Mouse (Mus musculus): ENCODE data around the gene Maco1. TPM values are rescaled to one million over a fixed set of nuclear protein-coding genes. Genes with fewer than 3 reads are reported as not detected.
"Not testable (repeated sequence)": the region's sequence is repeated elsewhere in the genome, so short reads cannot be mapped to it uniquely, and the experiment has no call there.

Gene Maco1
- polyA plus RNA-seq, 1 experiment from 2014 or later = 104 TPM

GRCm38 (mm10) chr4:134852438-134853255 lies 498 bp downstream of the Maco1 start:
- Histone ChIP-seq H3K4me2 (ENCODE audit: low read length) (peak overlapping the region; percentile 76), H3K4me1 (replicated peaks; ENCODE audit: control insufficient read depth, insufficient read depth, low read length) (peaks cover 20% of the 10 kb centered on the region), H3K27ac (ENCODE audit: low read length) (peak overlapping the region; percentile 96), H3K9ac (replicated peaks; ENCODE audit: low read depth, low read length) (peak overlapping the region; percentile 100), H3K36me3 (ENCODE audit: control insufficient read depth, insufficient read depth) (no peaks in the 10 kb centered on the region), H3K9me3 (ENCODE audit: control insufficient read depth, low read length) (no peaks in the 10 kb centered on the region), H3K27me3 (replicated peaks; ENCODE audit: control insufficient read depth, insufficient read depth, low read length) (0 out of 2 replicates have a peak, but pooled peaks cover 9% of the 10 kb centered on the region), H3K4me3 (replicated peaks; ENCODE audit: low read length) (peak overlapping the region; percentile 96)
- WGBS = under 1% methylated on average over 100 of the region's 106 CpGs
- ATAC-seq = peak; percentile 2

- no peak overlapping the region for H3K27ac ChIP-seq (ENCODE audit: low read length)
- ATAC-seq = no peak
- H3K9ac ChIP-seq (replicated peaks; ENCODE audit: low read depth, low read length) = peak overlapping the region; percentile 100
- H3K27me3 ChIP-seq (replicated peaks; ENCODE audit: control insufficient read depth, insufficient read depth, low read length) = 0 out of 2 replicates have a peak, but pooled peaks cover 9% of the 10 kb centered on the region
- H3K4me1 ChIP-seq (replicated peaks; ENCODE audit: control insufficient read depth, insufficient read depth, low read length) = peaks cover 20% of the 10 kb centered on the region
- H3K36me3 ChIP-seq (ENCODE audit: control insufficient read depth, insufficient read depth) = no peaks in the 10 kb centered on the region
- H3K4me3 ChIP-seq (replicated peaks; ENCODE audit: low read length) = peak overlapping the region; percentile 96
- peak overlapping the region; percentile 76 for H3K4me2 ChIP-seq (ENCODE audit: low read length)
- 9% methylated on average over 14 of the region's 14 CpGs for WGBS
- no peaks in the 10 kb centered on the region for H3K9me3 ChIP-seq (ENCODE audit: control insufficient read depth, low read length)
Measured at GRCm38 (mm10) chr4:134851876-134852275, 1.3 kb downstream of the Maco1 start.

GRCm38 (mm10) chr4:134851236-134851635 lies 1.9 kb downstream of the Maco1 start:
- Histone ChIP-seq H3K4me3 (replicated peaks; ENCODE audit: low read length) (peak overlapping the region; percentile 96), H3K4me1 (replicated peaks; ENCODE audit: control insufficient read depth, insufficient read depth, low read length) (peaks cover 20% of the 10 kb centered on the region), H3K27ac (ENCODE audit: low read length) (no peak overlapping the region), H3K9me3 (ENCODE audit: control insufficient read depth, low read length) (no peaks in the 10 kb centered on the region), H3K9ac (replicated peaks; ENCODE audit: low read depth, low read length) (peak overlapping the region; percentile 100), H3K27me3 (replicated peaks; ENCODE audit: control insufficient read depth, insufficient read depth, low read length) (0 out of 2 replicates have a peak, but pooled peaks cover 9% of the 10 kb centered on the region), H3K36me3 (ENCODE audit: control insufficient read depth, insufficient read depth) (no peaks in the 10 kb centered on the region), H3K4me2 (ENCODE audit: low read length) (peak overlapping the region; percentile 76)
- WGBS = 26% methylated on average over 2 of the region's 2 CpGs
- no peak for ATAC-seq

GRCm38 (mm10) chr4:134850551-134850950 lies 2.6 kb downstream of the Maco1 start:
- Histone ChIP-seq H3K4me3 (replicated peaks; ENCODE audit: low read length) (peak overlapping the region; percentile 21), H3K27me3 (replicated peaks; ENCODE audit: control insufficient read depth, insufficient read depth, low read length) (0 out of 2 replicates have a peak, but pooled peaks cover 5% of the 10 kb centered on the region)
- WGBS = 60% methylated on average over 4 of the region's 4 CpGs

GRCm38 (mm10) chr4:134847587-134847986 lies 5.6 kb downstream of the Maco1 start:
- Histone ChIP-seq H3K9me3 (ENCODE audit: control insufficient read depth, low read length) (no peaks in the 10 kb centered on the region), H3K4me2 (ENCODE audit: low read length) (no peak overlapping the region), H3K36me3 (ENCODE audit: control insufficient read depth, insufficient read depth) (no peaks in the 10 kb centered on the region), H3K27me3 (replicated peaks; ENCODE audit: control insufficient read depth, insufficient read depth, low read length) (no peaks in the 10 kb centered on the region), H3K4me3 (replicated peaks; ENCODE audit: low read length) (no peak overlapping the region), H3K9ac (replicated peaks; ENCODE audit: low read depth, low read length) (no peak overlapping the region), H3K27ac (ENCODE audit: low read length) (no peak overlapping the region), H3K4me1 (replicated peaks; ENCODE audit: control insufficient read depth, insufficient read depth, low read length) (peaks cover 22% of the 10 kb centered on the region)
- ATAC-seq = no peak
- WGBS = 82% methylated on average over 4 of the region's 4 CpGs

More at GRCm38 (mm10) chr4:134850551-134850950, 2.6 kb downstream of the Maco1 start:
- peak overlapping the region; percentile 76 for H3K4me2 ChIP-seq (ENCODE audit: low read length)
- no peak overlapping the region for H3K27ac ChIP-seq (ENCODE audit: low read length)
- ATAC-seq = no peak
- peaks cover 20% of the 10 kb centered on the region for H3K4me1 ChIP-seq (replicated peaks; ENCODE audit: control insufficient read depth, insufficient read depth, low read length)
- H3K9ac ChIP-seq (replicated peaks; ENCODE audit: low read depth, low read length) = no peak overlapping the region
- H3K36me3 ChIP-seq (ENCODE audit: control insufficient read depth, insufficient read depth) = no peaks in the 10 kb centered on the region
- H3K9me3 ChIP-seq (ENCODE audit: control insufficient read depth, low read length) = no peaks in the 10 kb centered on the region

GRCm38 (mm10) chr4:134843566-134843965 lies 9.6 kb downstream of the Maco1 start:
- 84% methylated on average over 4 of the region's 4 CpGs for WGBS
- Histone ChIP-seq H3K27ac (ENCODE audit: low read length) (no peak overlapping the region), H3K4me1 (replicated peaks; ENCODE audit: control insufficient read depth, insufficient read depth, low read length) (0 out of 2 replicates have a peak, but pooled peaks cover 2% of the 10 kb centered on the region), H3K27me3 (replicated peaks; ENCODE audit: control insufficient read depth, insufficient read depth, low read length) (no peaks in the 10 kb centered on the region), H3K9ac (replicated peaks; ENCODE audit: low read depth, low read length) (no peak overlapping the region), H3K4me3 (replicated peaks; ENCODE audit: low read length) (no peak overlapping the region), H3K9me3 (ENCODE audit: control insufficient read depth, low read length) (no peaks in the 10 kb centered on the region), H3K4me2 (ENCODE audit: low read length) (no peak overlapping the region), H3K36me3 (ENCODE audit: control insufficient read depth, insufficient read depth) (no peaks in the 10 kb centered on the region)
- no peak for ATAC-seq

GRCm38 (mm10) chr4:134840231-134840630 lies 12.9 kb downstream of the Maco1 start:
- Histone ChIP-seq H3K4me3 (replicated peaks; ENCODE audit: low read length) (no peak overlapping the region), H3K36me3 (ENCODE audit: control insufficient read depth, insufficient read depth) (no peaks in the 10 kb centered on the region), H3K9me3 (ENCODE audit: control insufficient read depth, low read length) (no peaks in the 10 kb centered on the region), H3K4me1 (replicated peaks; ENCODE audit: control insufficient read depth, insufficient read depth, low read length) (no peaks in the 10 kb centered on the region), H3K27me3 (replicated peaks; ENCODE audit: control insufficient read depth, insufficient read depth, low read length) (no peaks in the 10 kb centered on the region), H3K4me2 (ENCODE audit: low read length) (no peak overlapping the region), H3K9ac (replicated peaks; ENCODE audit: low read depth, low read length) (no peak overlapping the region), H3K27ac (ENCODE audit: low read length) (no peak overlapping the region)
- no peak for ATAC-seq
- 93% methylated on average over 1 of the region's 1 CpGs for WGBS

GRCm38 (mm10) chr4:134838706-134839105 lies 14.4 kb downstream of the Maco1 start:
- H3K4me1 ChIP-seq (replicated peaks; ENCODE audit: control insufficient read depth, insufficient read depth, low read length); H3K36me3 ChIP-seq (ENCODE audit: control insufficient read depth, insufficient read depth); H3K27me3 ChIP-seq (replicated peaks; ENCODE audit: control insufficient read depth, insufficient read depth, low read length); H3K4me3 ChIP-seq (replicated peaks; ENCODE audit: low read length); ATAC-seq; H3K9me3 ChIP-seq (ENCODE audit: control insufficient read depth, low read length); H3K9ac ChIP-seq (replicated peaks; ENCODE audit: low read depth, low read length); H3K27ac ChIP-seq (ENCODE audit: low read length); H3K4me2 ChIP-seq (ENCODE audit: low read length): not testable (repeated sequence)
- WGBS = 90% methylated on average over 3 of the region's 3 CpGs

GRCm38 (mm10) chr4:134838221-134838620 lies 14.9 kb downstream of the Maco1 start:
- H3K36me3 ChIP-seq (ENCODE audit: control insufficient read depth, insufficient read depth) = no peaks in the 10 kb centered on the region
- H3K4me1 ChIP-seq (replicated peaks; ENCODE audit: control insufficient read depth, insufficient read depth, low read length) = no peaks in the 10 kb centered on the region
- H3K4me2 ChIP-seq (ENCODE audit: low read length) = no peak overlapping the region
- H3K9ac ChIP-seq (replicated peaks; ENCODE audit: low read depth, low read length) = no peak overlapping the region
- WGBS = 88% methylated on average over 1 of the region's 1 CpGs
- ATAC-seq = no peak
- H3K4me3 ChIP-seq (replicated peaks; ENCODE audit: low read length) = no peak overlapping the region
- H3K27ac ChIP-seq (ENCODE audit: low read length) = no peak overlapping the region
- no peaks in the 10 kb centered on the region for H3K27me3 ChIP-seq (replicated peaks; ENCODE audit: control insufficient read depth, insufficient read depth, low read length)
- H3K9me3 ChIP-seq (ENCODE audit: control insufficient read depth, low read length) = no peaks in the 10 kb centered on the region

Data from forebrain, embryonic 16.5 days (tissue).